Mouse (Mus musculus): ENCODE measurements at regions not wholly inside any gene's neighbourhood (a gene's known extent, or its start where the extent isn't known, plus 50 kb on each side); places are given as distances from the start of the nearest gene placed in this dataset.

GRCm38 (mm10) chr3:37778386-37778785, 54.1 kb upstream of the Gm5148 start:
- DNase-seq (ENCODE audit: low spot score) = no peak

GRCm38 (mm10) chr3:37776224-37776623, 51.9 kb upstream of the Gm5148 start:
- DNase-seq (ENCODE audit: low spot score) = no peak

All from c-Kit-positive CD71-positive TER-119-positive erythroid progenitor cells, embryonic 14.5 days (primary cell).